Mouse (Mus musculus) liver, embryonic 15.5 days (tissue): ENCODE data around the gene Ogn. TPM values are rescaled to one million over a fixed set of nuclear protein-coding genes. Genes with fewer than 3 reads are reported as not detected.

Experiments used
- ATAC-seq: fragments of 200-750 bp; cut with Nextera tagmentation; 2 replicates; pipeline ENCODE4 v1.8.0; 2017; ENCODE audit warnings: moderate number of reproducible peaks, mild to moderate bottlenecking, moderate library complexity; ENCODE audit not compliant: insufficient read depth
- H3K27ac ChIP-seq: fragments of 300-500 bp; sonication (generic); replicated peaks from 2 replicates; pipeline ENCODE4 v1.5.1; 2015; ENCODE audit warnings: mild to moderate bottlenecking, inconsistent platforms
- H3K27me3 ChIP-seq: fragments of 300-500 bp; sonication (generic); 2 replicates; pipeline ENCODE4 v1.6.1; 2015; ENCODE audit warnings: mild to moderate bottlenecking, inconsistent platforms
- H3K36me3 ChIP-seq: fragments of 300-500 bp; sonication (generic); replicated peaks from 2 replicates; pipeline ENCODE4 v1.6.1; 2015; ENCODE audit warnings: moderate library complexity, mild to moderate bottlenecking, inconsistent platforms
- H3K4me1 ChIP-seq: fragments of 300-500 bp; sonication (generic); replicated peaks from 2 replicates; pipeline ENCODE4 v1.6.1; 2015; ENCODE audit warnings: inconsistent platforms
- H3K4me2 ChIP-seq: fragments of 300-500 bp; sonication (generic); 2 replicates; pipeline ENCODE4 v1.6.1; 2015; ENCODE audit warnings: moderate library complexity, mild to moderate bottlenecking, inconsistent platforms
- H3K4me3 ChIP-seq: fragments of 300-500 bp; sonication (generic); replicated peaks from 2 replicates; pipeline ENCODE4 v1.5.1; 2015; ENCODE audit warnings: mild to moderate bottlenecking, inconsistent platforms
- H3K9ac ChIP-seq: fragments of 300-500 bp; sonication (generic); 2 replicates; pipeline ENCODE4 v1.6.1; 2015; ENCODE audit warnings: moderate library complexity, mild to moderate bottlenecking, inconsistent platforms
- H3K9me3 ChIP-seq: fragments of 300-500 bp; sonication (generic); replicated peaks from 2 replicates; pipeline ENCODE4 v1.6.1; 2016; ENCODE audit warnings: inconsistent platforms
- WGBS: fragments of 180-500 bp; shearing (Covaris S2); methylation state at CpG from one replicate; pipeline ENCODE4 v1.1.7; 2015; ENCODE audit warnings: mixed read lengths; ENCODE audit not compliant: insufficient replicate concordance; 5-methylcytosine and 5-hydroxymethylcytosine counted together
- polyA plus RNA-seq: library from polyadenylated mRNA; unstranded; fragments of >200 nt; fragmentation: Nextera tagmentation; extraction: Ambion mirVana; gene quantifications from 2 replicates; pipeline ENCODE4 v1.2.1, GENCODE M21; 2015

Ogn gene
- polyA plus RNA-seq, 1 experiment from 2014 or later: 4.3 TPM

- 58% methylated on average over 1 of the region's 1 CpGs for WGBS
These were observed 38.2 kb downstream of the Ogn start for GRCm38 (mm10) chr13:49646019-49646418.

GRCm38 (mm10) chr13:49651136-49651535 is 43.3 kb downstream of the Ogn start:
- Histone ChIP-seq H3K4me3 (peak overlapping the region; percentile 89), H3K9ac (0 out of 2 replicates have a peak overlapping the region, but pooled peaks have one; percentile 10), H3K4me1 (peaks cover 20% of the 10 kb centered on the region), H3K27me3 (no peaks in the 10 kb centered on the region), H3K4me2 (peak overlapping the region; percentile 78), H3K36me3 (peaks cover 14% of the 10 kb centered on the region; the same call in 1 of the 2 replicates), H3K27ac (no peak overlapping the region), H3K9me3 (no peaks in the 10 kb centered on the region)
- 34% methylated on average over 2 of the region's 2 CpGs for WGBS
- ATAC-seq: no peak

More at GRCm38 (mm10) chr13:49646019-49646418, 38.2 kb downstream of the Ogn start:
- Histone ChIP-seq H3K4me2 (no peak overlapping the region), H3K27ac (no peak overlapping the region), H3K9me3 (no peaks in the 10 kb centered on the region), H3K4me1 (0 out of 2 replicates have a peak, but pooled peaks cover 5% of the 10 kb centered on the region), H3K27me3 (no peaks in the 10 kb centered on the region), H3K36me3 (peaks cover 30% of the 10 kb centered on the region), H3K4me3 (no peak overlapping the region), H3K9ac (no peak overlapping the region)
- no peak for ATAC-seq

GRCm38 (mm10) chr13:49651781-49652351 is 44.0 kb downstream of the Ogn start:
- no peaks in the 10 kb centered on the region for H3K27me3 ChIP-seq
- H3K4me3 ChIP-seq: peak overlapping the region; percentile 89
- no peak for ATAC-seq
- peak overlapping the region; percentile 78 for H3K4me2 ChIP-seq
- peaks cover 20% of the 10 kb centered on the region for H3K4me1 ChIP-seq
- H3K36me3 ChIP-seq: peaks cover 14% of the 10 kb centered on the region; the same call in 1 of the 2 replicates
- WGBS: under 1% methylated on average over 4 of the region's 4 CpGs
- H3K27ac ChIP-seq: peak overlapping the region; percentile 80
- no peaks in the 10 kb centered on the region for H3K9me3 ChIP-seq
- H3K9ac ChIP-seq: peak overlapping the region; percentile 85

GRCm38 (mm10) chr13:49652481-49653179 is 44.8 kb downstream of the Ogn start, which contains the start of the genes Cenpp and Nol8:
Gene Cenpp (minus strand): TSS chr13:49652785.
Gene Nol8 (plus strand): TSS chr13:49653078.
- peaks cover 15% of the 10 kb centered on the region; the same call in 1 of the 2 replicates for H3K36me3 ChIP-seq
- H3K4me1 ChIP-seq: peaks cover 20% of the 10 kb centered on the region
- peak within 1 kb of the TSS; percentile 80 for H3K27ac ChIP-seq
- WGBS: under 1% methylated on average over 68 of the region's 68 CpGs
- H3K4me2 ChIP-seq: peak within 1 kb of the TSS; percentile 92
- peak within 1 kb of the TSS; percentile 89 for H3K4me3 ChIP-seq
- peak; percentile 97 for ATAC-seq
- H3K9me3 ChIP-seq: no peaks in the 10 kb centered on the region
- H3K27me3 ChIP-seq: no peaks in the 10 kb centered on the region
- peak within 1 kb of the TSS; percentile 85 for H3K9ac ChIP-seq

GRCm38 (mm10) chr13:49653180-49653541 is 45.3 kb downstream of the Ogn start:
- H3K4me3 ChIP-seq: peak overlapping the region; percentile 89
- 0% methylated on average over 16 of the region's 16 CpGs for WGBS
- no peaks in the 10 kb centered on the region for H3K9me3 ChIP-seq
- H3K9ac ChIP-seq: peak overlapping the region; percentile 59
- no peaks in the 10 kb centered on the region for H3K27me3 ChIP-seq
- H3K4me1 ChIP-seq: peaks cover 20% of the 10 kb centered on the region
- peak overlapping the region; percentile 92 for H3K4me2 ChIP-seq
- peak; percentile 65 for ATAC-seq
- H3K36me3 ChIP-seq: peaks cover 12% of the 10 kb centered on the region; the same call in 1 of the 2 replicates
- peak overlapping the region; percentile 66 for H3K27ac ChIP-seq

Other genes starting within 250 kb of the Ogn start
- gene Ippk, start 186.8 kb upstream of the Ogn start, polyA plus RNA-seq: 7.3 and 7.5 TPM in 2 replicates
- 0.75 and 0.88 TPM in 2 replicates for gene Tes3-ps, start 114.7 kb upstream of the Ogn start, polyA plus RNA-seq
- 0.24 and 0.50 TPM in 2 replicates for gene Ecm2, start 103.2 kb upstream of the Ogn start, polyA plus RNA-seq
- 2.0 and 2.2 TPM in 2 replicates for gene Aspn, start 63.6 kb upstream of the Ogn start, polyA plus RNA-seq
- gene Omd, start 25.6 kb upstream of the Ogn start, polyA plus RNA-seq: 0.55 TPM in 2 replicates
- 17.3 and 22.7 TPM in 2 replicates for gene Cenpp, start 44.7 kb downstream of the Ogn start, polyA plus RNA-seq
- 6.2 and 7.0 TPM in 2 replicates for gene Nol8, start 45.0 kb downstream of the Ogn start, polyA plus RNA-seq
- gene Iars, start 74.1 kb downstream of the Ogn start, polyA plus RNA-seq: 46.3 and 49.2 TPM in 2 replicates
- gene Gm30302, start 191.0 kb downstream of the Ogn start, polyA plus RNA-seq: not detected in 2 replicates